Mouse (Mus musculus): ENCODE measurements around the gene Slc40a1.

Slc40a1 gene

GRCm38 (mm10) chr1:45926393-45926763 lies at the start of gene Slc40a1:
Gene Slc40a1, minus strand, starts transcription at chr1:45926523.
- DNase-seq (ENCODE audit: low read depth): no peak

DNA sequence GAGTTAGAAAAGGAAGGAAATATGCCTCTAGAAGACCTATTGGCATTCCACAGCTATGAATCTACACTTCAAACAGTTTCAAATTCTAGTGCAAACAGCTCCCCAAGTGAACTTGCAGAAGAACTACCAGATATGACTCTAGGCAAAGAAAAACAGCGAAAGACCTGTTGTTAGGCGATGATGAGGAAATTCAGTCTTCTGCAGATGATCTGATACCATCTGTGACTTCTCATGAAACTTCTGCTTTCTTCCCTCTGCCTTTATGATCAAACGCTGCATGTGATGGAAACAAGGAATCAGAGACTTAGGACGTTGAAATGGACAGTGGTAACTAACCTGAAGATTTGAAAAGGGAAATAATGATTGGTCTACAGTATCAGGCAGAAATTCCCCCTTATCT lies 45.0 kb upstream of the Slc40a1 start:
- no peak for DNase-seq (ENCODE audit: low read depth)

- DNase-seq (ENCODE audit: low read depth): no peak
Measured at GRCm38 (mm10) chr1:45948988-45949387, 22.7 kb upstream of the Slc40a1 start.

GRCm38 (mm10) chr1:45947843-45948242 lies 21.5 kb upstream of the Slc40a1 start:
- no peak for DNase-seq (ENCODE audit: low read depth)

DNA sequence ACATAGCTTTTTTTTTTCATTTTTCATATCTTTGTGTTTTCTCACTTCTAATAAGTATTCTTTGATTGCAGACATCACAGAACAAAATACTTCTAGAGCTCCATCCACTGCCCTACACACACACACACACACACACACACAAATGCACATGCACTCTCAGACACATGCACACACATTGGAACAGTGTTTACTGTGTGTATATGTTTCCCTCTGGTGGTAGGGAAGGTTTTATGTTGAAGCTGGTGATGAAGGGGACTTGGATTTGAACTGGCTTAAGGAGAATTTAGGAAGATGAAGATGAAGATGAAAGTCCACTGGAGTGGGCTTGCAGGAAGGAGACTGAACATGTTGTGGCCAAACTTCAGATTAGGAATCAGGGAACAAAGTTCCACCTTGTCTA lies 4.8 kb upstream of the Slc40a1 start:
- no peak for DNase-seq (ENCODE audit: low read depth)

GRCm38 (mm10) chr1:45926911-45927310 lies 588 bp upstream of the Slc40a1 start:
- no peak for DNase-seq (ENCODE audit: low read depth)

DNA sequence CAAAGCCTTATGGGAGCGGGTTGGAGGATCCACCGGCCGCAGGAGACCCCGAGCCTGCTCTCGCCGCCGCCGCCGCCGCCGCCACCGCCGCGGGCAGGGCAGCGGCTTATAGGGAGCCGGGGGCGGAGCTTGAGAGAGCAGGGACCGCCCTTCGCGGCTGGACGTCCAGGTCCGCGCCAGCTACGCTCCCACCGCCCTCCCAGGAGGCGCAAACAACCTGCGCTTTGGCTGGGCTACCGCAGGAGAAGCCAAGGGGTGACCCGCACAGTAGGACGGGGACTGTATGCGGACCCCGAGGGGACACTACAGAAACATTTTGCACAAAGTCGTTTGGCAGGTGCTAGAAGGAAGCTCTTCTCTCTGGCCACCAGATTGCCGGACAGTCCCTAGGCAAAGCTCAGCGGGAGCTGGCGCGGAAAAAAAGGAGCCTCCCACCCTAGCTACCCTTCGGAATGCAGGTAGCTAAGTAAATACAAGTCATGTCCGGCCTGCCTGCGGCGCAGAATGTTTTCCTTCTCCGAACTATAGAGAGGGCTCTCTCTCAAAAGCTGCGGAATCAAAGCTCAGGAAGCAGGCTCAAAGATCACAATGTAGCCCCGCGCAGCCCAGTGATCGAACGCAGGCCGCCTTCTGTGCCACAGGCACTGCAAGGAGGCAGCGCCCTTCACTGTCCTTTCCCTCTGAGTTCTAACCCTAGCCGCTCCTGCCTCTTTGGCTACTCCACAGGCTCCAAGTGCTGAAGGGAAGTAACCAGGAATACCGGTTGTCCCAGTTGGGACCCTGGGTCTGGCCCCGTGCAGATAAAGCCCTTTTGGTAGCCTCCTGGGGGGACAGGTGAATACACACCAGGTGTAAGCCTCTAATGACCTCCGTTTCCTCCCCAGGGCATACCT lies 577 bp downstream of the Slc40a1 start:
- no peak for DNase-seq (ENCODE audit: low read depth)

GRCm38 (mm10) chr1:45925131-45925499 lies 1.2 kb downstream of the Slc40a1 start:
- no peak for DNase-seq (ENCODE audit: low read depth)

- DNase-seq (ENCODE audit: low read depth): no peak
Measured at GRCm38 (mm10) chr1:45924516-45924915, 1.8 kb downstream of the Slc40a1 start.

DNA sequence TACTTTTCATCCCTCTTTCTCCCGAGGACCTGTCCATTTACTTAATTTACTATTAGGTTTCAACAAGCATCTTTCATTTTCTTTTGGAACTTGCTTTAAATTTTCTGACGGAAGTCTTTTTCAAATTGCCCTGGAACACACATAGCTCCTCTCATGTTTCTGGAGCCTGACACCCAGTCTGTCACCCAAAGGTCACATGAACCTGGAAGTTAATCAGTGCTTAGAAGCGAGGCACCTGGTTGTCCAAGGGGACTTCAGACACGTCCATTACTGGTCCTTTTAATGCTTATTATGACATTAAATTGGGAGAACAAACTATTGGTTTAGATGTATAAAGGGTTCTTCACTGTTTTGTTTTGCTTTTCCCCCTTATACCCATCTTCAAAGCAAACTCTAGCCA lies 3.0 kb downstream of the Slc40a1 start:
- no peak for DNase-seq (ENCODE audit: low read depth)

GRCm38 (mm10) chr1:45920703-45921102 lies 5.6 kb downstream of the Slc40a1 start:
- no peak for DNase-seq (ENCODE audit: low read depth)

- DNase-seq (ENCODE audit: low read depth): no peak
Measured at GRCm38 (mm10) chr1:45919752-45920151, 6.6 kb downstream of the Slc40a1 start.

DNA sequence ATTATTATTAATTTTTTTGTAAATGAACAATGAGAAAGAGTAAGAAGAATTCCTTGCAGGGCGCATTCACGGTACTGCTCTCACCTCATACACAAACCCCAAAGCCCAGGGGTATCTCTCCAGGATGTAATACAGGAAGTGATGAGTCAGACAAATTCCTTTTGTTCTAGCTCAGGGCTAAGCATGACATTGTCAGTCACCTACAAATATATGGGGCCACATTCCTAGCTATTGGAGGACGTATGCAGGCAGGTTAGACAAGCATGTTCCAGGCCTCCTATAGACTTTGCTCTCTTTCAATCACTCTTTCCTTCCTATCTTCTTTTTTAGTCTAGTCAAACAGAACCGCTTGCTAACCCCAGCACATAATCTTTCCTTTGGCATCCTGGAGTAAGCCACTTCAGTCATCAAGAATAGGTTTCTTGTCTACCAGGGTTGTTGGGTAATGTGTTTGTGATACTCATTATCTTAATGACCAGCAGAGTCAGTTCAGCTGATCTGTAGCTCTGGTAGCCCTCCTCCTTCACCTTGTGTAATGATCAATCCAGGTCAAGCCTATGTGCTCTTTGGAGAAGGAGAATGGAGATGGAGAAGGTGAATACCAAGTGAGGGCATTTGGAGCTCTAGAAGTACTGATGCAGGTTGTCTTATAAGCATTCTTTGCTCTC lies 9.1 kb downstream of the Slc40a1 start:
- DNase-seq (ENCODE audit: low read depth): no peak

DNA sequence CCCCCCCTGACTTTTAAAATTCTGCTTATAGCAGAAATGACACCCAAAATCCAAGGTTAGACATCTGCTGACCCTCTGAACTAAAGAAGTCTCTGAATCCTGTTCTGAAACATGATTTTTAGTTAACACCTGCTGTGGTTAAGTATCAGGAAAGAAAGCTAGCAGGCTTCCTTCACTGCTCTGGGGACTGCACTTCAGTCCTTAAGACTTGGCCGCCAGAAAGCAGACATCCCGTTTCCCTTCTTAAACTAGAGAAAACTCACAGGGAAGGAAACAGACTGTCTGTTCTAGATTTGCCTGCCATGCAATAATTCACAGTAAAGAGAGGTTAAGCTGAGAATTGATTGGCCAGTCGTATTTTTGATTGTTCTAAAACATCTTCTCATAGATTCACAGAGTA lies 10.1 kb downstream of the Slc40a1 start:
- no peak for DNase-seq (ENCODE audit: low read depth)

DNA sequence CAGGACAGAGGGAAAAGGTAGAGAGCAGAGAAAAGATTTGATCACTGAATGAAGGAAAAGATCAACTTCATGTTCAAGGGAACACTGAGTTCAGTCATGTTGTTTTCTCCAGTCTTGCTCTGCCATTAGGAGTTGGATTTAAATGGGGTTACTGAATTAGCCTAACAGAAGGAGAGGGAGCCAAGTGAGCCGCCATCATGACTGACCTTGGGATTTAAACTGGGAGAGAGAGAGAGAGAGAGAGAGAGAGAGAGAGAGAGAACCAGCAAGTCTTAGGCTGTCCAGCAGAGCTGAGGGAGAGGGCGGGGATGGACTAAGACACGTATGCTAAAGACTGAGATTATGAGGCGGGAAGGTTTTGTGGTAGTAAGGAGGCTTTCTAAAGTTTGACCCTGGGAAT lies 12.1 kb downstream of the Slc40a1 start:
- DNase-seq (ENCODE audit: low read depth): no peak

GRCm38 (mm10) chr1:45905107-45905821 lies 21.1 kb downstream of the Slc40a1 start:
- no peak for DNase-seq (ENCODE audit: low read depth)

DNA sequence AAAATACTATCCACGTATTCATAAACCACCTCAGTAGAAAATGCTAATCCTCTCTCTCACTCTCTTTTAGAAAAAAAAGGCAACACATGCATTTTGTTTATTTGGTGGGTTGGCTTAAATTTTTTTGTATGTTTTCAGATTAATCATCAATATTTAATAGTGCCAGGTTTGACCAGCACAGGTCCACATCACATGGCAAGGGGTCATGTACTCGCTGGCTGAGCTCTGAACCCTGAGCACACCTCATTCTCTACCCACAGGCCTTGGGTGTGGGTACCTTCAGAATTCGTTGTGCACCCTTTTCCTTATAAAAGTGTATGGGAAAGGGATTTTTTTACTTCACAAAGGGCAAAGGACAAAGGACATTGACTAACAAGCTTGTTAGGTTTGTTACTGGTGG lies 22.2 kb downstream of the Slc40a1 start:
- DNase-seq (ENCODE audit: low read depth): no peak

DNA sequence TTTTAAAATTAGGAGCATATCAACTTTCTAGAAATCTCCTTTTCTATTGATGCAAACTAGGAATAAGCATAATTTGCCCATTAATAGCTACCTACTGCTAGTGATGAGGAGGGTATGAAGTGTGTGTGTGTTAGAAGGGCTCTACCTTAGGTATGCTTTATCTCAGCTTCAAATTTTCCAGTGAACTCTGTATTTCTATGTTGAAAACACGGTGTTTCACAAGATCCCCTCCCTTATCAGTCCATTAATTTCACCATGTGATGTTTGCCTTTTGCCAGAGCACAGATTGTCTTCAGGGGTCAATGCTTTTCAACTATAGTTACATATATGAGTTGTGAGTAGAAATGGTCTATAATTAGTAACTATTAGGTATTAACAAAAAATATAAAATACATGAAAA lies 28.3 kb downstream of the Slc40a1 start:
- no peak for DNase-seq (ENCODE audit: low read depth)

DNA sequence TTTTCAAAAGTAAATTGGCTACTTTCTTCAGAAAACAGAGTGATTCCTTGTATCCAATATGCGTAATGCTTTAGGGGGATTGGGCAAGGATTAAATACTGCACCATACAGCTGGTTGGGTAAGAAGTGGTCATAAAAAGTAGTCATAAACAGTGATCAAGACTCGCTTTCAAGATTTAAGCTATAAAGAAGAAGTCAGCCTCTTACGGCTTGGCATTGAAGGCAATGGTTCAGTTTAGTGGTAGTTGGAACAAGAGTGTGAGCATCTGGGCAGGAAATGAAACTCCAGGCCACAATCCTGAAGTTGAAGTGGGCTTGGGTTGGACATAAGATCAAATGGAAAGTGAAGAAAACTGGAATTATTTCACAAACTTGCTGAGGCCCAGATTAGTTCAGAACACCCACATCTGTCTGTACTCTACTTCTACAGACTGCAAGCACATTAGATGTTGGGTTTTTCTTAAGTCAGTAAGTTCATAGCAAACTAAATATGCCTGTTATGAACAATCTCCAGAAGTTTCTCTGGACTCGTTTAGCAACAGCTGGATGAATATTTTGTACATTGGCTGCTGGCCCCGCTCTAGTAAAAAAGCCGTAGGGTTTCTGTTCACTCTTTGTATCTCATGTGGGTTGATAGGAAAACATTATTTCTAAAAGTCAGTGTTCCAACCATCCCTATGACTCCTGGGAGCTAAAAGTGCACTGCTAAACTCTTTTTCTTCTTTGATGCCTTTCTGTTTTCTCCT lies 32.0 kb downstream of the Slc40a1 start:
- no peak for DNase-seq (ENCODE audit: low read depth)

- DNase-seq (ENCODE audit: low read depth): no peak
Measured at GRCm38 (mm10) chr1:45891986-45892385, 34.3 kb downstream of the Slc40a1 start.

GRCm38 (mm10) chr1:45890173-45890572 lies 36.1 kb downstream of the Slc40a1 start, which contains the start of gene Gm5269:
Gene Gm5269, minus strand, starts transcription at chr1:45890273.
- DNase-seq (ENCODE audit: low read depth): no peak

- DNase-seq (ENCODE audit: low read depth): no peak
Measured at GRCm38 (mm10) chr1:45886800-45887199, 39.5 kb downstream of the Slc40a1 start.

Measured in induced T-regulatory cell, adult 2 months (primary cell).